Mouse (Mus musculus) forebrain, embryonic 15.5 days (tissue): Measurements from ENCODE around the gene Gpr142. TPM values are rescaled to one million over a fixed set of nuclear protein-coding genes. Genes with fewer than 3 reads are reported as not detected.

Experiments
- ATAC-seq: fragments of 200-750 bp; cut with Nextera tagmentation; replicated peaks from 2 replicates; pipeline ENCODE4 v1.8.0; 2017; ENCODE audit warnings: mild to moderate bottlenecking, moderate TSS enrichment, moderate library complexity
- H3K27ac ChIP-seq: fragments of 300-500 bp; sonication (generic); replicated peaks from 2 replicates; pipeline ENCODE4 v1.5.1; 2015; ENCODE audit warnings: mild to moderate bottlenecking, inconsistent platforms
- H3K27me3 ChIP-seq: fragments of 300-500 bp; sonication (generic); 2 replicates; pipeline ENCODE4 v1.6.1; 2015; ENCODE audit warnings: inconsistent platforms
- H3K36me3 ChIP-seq: fragments of 300-500 bp; sonication (generic); 2 replicates; pipeline ENCODE4 v1.6.1; 2015; ENCODE audit warnings: mild to moderate bottlenecking, inconsistent platforms
- H3K4me1 ChIP-seq: fragments of 300-500 bp; sonication (generic); 2 replicates; pipeline ENCODE4 v1.6.1; 2015; ENCODE audit warnings: inconsistent platforms
- H3K4me2 ChIP-seq: fragments of 300-500 bp; sonication (generic); replicated peaks from 2 replicates; pipeline ENCODE4 v1.6.1; 2015; ENCODE audit warnings: mild to moderate bottlenecking, inconsistent platforms
- H3K4me3 ChIP-seq: fragments of 300-500 bp; sonication (generic); 2 replicates; pipeline ENCODE4 v1.5.1; 2015; ENCODE audit warnings: mild to moderate bottlenecking, inconsistent platforms
- H3K9ac ChIP-seq: fragments of 300-500 bp; sonication (generic); replicated peaks from 2 replicates; pipeline ENCODE4 v1.6.1; 2015; ENCODE audit warnings: mild to moderate bottlenecking, inconsistent platforms
- H3K9me3 ChIP-seq: fragments of 300-500 bp; sonication (generic); 2 replicates; pipeline ENCODE4 v1.6.1; 2016; ENCODE audit warnings: inconsistent platforms
- WGBS: fragments of 180-500 bp; shearing (Covaris S2); methylation state at CpG from one replicate; pipeline ENCODE4 v1.1.7; 2015; ENCODE audit warnings: mixed read lengths; 5-methylcytosine and 5-hydroxymethylcytosine counted together
- polyA plus RNA-seq: library from polyadenylated mRNA; unstranded; fragments of >200 nt; fragmentation: Nextera tagmentation; extraction: Ambion mirVana; gene quantifications from 2 replicates; pipeline ENCODE4 v1.2.1, GENCODE M21; 2015

Gene Gpr142
- not detected in 2 replicates for polyA plus RNA-seq

DNA sequence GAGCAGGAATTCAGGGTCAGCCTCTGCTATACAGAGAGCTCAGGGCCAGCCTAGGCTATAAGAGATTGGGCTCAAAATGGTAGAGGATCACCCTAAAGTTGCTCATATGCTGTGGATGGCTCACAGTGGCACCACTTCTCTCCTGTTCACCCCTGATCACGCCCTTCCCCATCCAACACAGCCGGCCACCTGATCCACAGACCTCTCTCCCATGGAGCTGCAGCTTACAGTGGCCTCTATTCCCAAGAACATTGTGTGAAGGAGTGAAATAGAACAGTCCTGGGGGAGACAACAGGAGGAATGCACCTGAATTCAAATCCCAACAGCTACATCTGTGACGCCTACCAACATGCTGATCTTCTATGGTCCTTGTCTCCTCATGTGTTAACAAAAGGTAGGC is at the start of gene Gpr142:
TSS of gene Gpr142 (plus strand) at position 301 of the 400 bp plus-strand sequence.
- H3K4me1 ChIP-seq, result peaks cover 41% of the 10 kb centered on the region
- H3K27me3 ChIP-seq, result no peaks in the 10 kb centered on the region
- no peaks in the 10 kb centered on the region for H3K9me3 ChIP-seq
- no peak for ATAC-seq
- no peak within 1 kb of the TSS for H3K4me3 ChIP-seq
- H3K4me2 ChIP-seq, result no peak within 1 kb of the TSS
- H3K9ac ChIP-seq, result no peak within 1 kb of the TSS
- WGBS, result 99% methylated on average over 3 of the region's 3 CpGs
- H3K27ac ChIP-seq, result no peak within 1 kb of the TSS
- no peaks in the 10 kb centered on the region for H3K36me3 ChIP-seq

DNA sequence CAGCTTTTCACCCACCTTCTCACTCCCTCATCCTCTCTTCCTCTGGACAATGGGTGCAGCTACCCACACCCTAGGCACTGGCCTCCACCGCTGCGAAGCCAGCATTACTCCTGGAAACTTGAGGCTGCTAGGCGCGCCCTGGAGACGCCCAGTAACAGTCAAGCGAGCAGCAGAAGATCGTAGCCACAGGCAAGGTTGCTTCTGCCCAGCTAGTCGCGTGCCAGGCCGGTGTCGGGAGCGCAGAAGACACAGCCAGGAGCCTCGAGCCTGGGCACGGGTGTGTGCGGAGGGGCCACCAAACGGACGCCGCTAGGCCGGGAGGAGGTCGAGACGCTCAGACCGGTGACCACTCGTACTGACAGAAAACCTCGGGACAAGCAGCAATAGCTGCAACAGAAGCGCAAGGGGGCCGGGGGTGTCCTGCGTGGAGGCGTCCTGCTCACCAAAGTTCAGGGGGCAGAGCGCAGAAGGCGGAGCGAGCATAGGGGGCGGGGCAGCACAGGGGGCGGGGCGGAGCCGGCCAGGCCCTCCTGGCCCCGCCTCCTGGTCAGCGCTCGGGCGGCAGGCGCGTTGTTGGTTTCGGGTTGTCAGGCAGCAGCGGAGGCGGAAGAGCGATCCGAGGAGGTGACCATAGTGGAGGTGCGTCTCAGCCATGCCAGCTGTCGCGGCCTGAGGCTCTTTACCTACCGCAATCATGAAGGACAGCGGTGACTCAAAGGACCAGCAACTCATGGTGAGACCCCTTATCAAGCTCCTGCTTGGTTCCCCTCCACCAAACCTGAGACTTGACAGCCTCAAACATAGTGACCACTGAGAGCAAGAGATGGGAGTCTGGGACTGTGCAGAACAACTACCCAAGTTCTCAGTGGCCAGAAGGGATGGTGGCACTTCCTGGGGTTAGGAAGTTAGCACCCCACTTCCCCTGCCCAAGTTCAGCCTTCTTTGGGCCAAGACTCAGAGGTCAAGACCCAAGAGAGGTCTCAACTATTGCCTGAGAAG is 33.6 kb upstream of the Gpr142 start, which contains the start of gene Kif19a:
TSS of gene Kif19a (plus strand) at position 569 of the 999 bp plus-strand sequence.
- peak; percentile 43; the same call in 1 of the 2 replicates for ATAC-seq
- Histone ChIP-seq H3K27ac (no peak within 1 kb of the TSS), H3K4me3 (peak within 1 kb of the TSS; percentile 37), H3K4me2 (peak within 1 kb of the TSS; percentile 58), H3K9me3 (no peaks in the 10 kb centered on the region), H3K36me3 (no peaks in the 10 kb centered on the region), H3K4me1 (peaks cover 10% of the 10 kb centered on the region), H3K9ac (peak within 1 kb of the TSS; percentile 38), H3K27me3 (peaks cover 13% of the 10 kb centered on the region; the same call in 1 of the 2 replicates)
- 1% methylated on average over 51 of the region's 51 CpGs for WGBS

DNA sequence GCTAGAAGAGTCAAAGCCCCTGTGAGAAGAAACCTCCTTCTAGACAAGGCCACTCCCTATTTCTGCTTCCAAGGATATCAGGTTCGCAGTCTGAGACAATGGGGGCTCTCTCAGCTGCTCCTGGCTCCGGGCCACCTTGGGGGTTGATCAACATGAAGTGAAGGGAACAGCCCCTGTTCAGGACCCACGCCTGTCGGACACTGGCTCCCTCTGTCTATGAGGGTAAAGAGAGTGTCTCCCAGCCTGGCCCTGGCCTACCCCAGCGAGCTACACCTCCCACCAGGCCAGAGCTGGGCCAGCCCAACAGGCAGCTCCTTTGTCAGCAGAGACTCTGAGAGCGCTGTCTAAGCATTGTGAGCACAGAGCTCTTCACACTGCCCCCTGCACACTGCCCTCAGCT is 28.8 kb upstream of the Gpr142 start:
- WGBS, result 26% methylated on average over 6 of the region's 6 CpGs
- no peaks in the 10 kb centered on the region for H3K9me3 ChIP-seq
- H3K27me3 ChIP-seq, result peaks cover 11% of the 10 kb centered on the region; the same call in 1 of the 2 replicates
- no peak overlapping the region for H3K4me3 ChIP-seq
- no peak overlapping the region for H3K27ac ChIP-seq
- H3K4me2 ChIP-seq, result no peak overlapping the region
- no peaks in the 10 kb centered on the region for H3K36me3 ChIP-seq
- peaks cover 6% of the 10 kb centered on the region for H3K4me1 ChIP-seq
- no peak for ATAC-seq
- no peak overlapping the region for H3K9ac ChIP-seq

DNA sequence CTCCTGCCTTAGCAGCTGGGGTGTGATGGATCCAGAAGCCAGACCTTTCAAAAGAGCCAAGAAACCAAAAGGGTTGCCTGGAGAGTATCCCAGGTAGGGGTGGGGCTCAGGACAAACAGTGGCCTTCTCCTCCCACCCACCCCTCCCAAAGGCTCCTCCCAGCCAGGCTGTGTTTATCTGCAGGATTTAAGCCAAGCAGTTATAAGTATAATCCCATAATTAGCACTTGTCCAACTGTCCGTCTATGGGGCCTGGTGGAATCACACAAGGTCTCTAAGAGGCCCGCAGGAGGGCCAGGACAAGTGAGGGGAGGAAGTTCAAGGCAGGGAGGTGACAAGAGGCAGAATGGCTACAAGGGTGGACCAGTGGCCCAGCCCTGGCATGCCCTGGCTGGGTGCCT is 26.8 kb upstream of the Gpr142 start:
- no peak for ATAC-seq
- 76% methylated on average over 2 of the region's 2 CpGs for WGBS
- no peaks in the 10 kb centered on the region for H3K9me3 ChIP-seq
- H3K4me3 ChIP-seq, result no peak overlapping the region
- H3K27me3 ChIP-seq, result no peaks in the 10 kb centered on the region
- no peak overlapping the region for H3K27ac ChIP-seq
- no peak overlapping the region for H3K4me2 ChIP-seq
- no peaks in the 10 kb centered on the region for H3K4me1 ChIP-seq
- H3K36me3 ChIP-seq, result no peaks in the 10 kb centered on the region
- no peak overlapping the region for H3K9ac ChIP-seq

DNA sequence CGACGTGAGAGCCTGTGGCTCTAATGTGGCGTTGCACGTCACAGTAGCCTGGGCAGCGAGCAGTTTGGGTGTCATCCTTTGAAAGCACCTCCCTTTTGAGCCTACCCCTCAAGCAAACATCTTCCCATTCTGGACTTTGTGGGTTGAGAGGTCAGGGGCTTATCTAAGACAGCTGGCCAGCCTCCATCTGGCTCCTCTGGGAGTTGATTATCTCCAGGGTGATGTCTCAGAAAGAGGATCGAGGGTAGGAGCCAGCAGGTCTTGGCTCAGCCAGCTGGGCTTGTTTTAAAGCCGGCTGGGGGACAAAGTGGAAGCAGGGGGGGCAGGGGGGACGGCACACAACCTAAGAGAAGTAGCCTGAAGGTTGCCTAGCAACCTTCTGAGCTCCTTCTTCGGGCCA is 18.6 kb upstream of the Gpr142 start:
- ATAC-seq, result no peak
- Histone ChIP-seq H3K9ac (no peak overlapping the region), H3K9me3 (no peaks in the 10 kb centered on the region), H3K4me3 (no peak overlapping the region), H3K4me1 (peaks cover 6% of the 10 kb centered on the region; the same call in 1 of the 2 replicates), H3K27me3 (no peaks in the 10 kb centered on the region), H3K4me2 (no peak overlapping the region), H3K36me3 (no peaks in the 10 kb centered on the region), H3K27ac (no peak overlapping the region)
- WGBS, result 44% methylated on average over 9 of the region's 9 CpGs

DNA sequence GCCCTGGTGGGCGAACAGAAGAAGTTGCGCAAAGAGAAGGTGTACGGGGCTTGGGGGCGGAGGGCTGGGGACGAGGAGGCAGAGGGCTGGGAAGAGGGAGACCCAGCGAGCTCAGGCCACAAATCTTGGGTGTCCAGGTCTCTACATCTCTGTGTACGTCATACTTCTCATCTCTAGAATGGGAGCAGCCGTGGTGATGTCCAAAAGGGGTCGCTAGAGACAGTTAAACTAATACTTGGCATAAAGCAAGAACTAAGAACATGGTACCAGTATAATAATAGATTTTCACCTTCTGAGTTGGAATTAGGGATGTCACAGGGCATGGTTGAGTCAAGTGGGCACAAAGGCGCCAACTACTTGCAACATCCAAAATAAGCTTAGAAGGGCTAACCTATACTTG is 12.8 kb upstream of the Gpr142 start:
- Histone ChIP-seq H3K9ac (peak overlapping the region; percentile 38), H3K27me3 (peaks cover 11% of the 10 kb centered on the region; the same call in 1 of the 2 replicates), H3K9me3 (no peaks in the 10 kb centered on the region), H3K4me1 (peaks cover 18% of the 10 kb centered on the region), H3K4me3 (peak overlapping the region; percentile 35), H3K4me2 (peak overlapping the region; percentile 73), H3K36me3 (no peaks in the 10 kb centered on the region), H3K27ac (no peak overlapping the region)
- ATAC-seq, result 0 out of 2 replicates have a peak, but pooled peaks have one; percentile 1
- WGBS, result 51% methylated on average over 10 of the region's 10 CpGs

DNA sequence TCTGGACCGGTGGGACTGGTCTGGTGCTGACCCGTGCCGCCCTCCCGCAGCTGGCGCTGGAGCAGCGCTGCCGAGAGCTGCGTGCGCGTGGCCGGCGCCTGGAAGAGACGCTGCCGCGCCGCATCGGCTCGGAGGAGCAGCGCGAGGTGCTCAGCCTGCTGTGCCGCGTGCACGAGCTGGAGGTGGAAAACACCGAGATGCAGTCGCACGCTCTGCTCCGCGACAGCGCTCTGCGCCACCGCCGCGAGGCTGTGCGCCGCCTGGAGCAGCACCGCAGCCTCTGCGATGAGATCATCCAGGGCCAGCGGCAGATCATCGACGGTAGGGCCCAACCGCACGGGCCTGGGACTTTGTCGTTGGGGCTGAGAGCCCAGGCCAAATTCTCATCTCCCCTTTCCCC is 12.4 kb upstream of the Gpr142 start:
- Histone ChIP-seq H3K27me3 (peaks cover 12% of the 10 kb centered on the region; the same call in 1 of the 2 replicates), H3K4me3 (peak overlapping the region; percentile 35), H3K9me3 (no peaks in the 10 kb centered on the region), H3K4me2 (peak overlapping the region; percentile 73), H3K27ac (no peak overlapping the region), H3K9ac (peak overlapping the region; percentile 38), H3K36me3 (no peaks in the 10 kb centered on the region), H3K4me1 (peaks cover 23% of the 10 kb centered on the region)
- peak; percentile 67 for ATAC-seq
- 2% methylated on average over 41 of the region's 43 CpGs for WGBS

- ATAC-seq, result no peak
- H3K9me3 ChIP-seq, result no peaks in the 10 kb centered on the region
- no peak overlapping the region for H3K27ac ChIP-seq
- H3K4me2 ChIP-seq, result no peak overlapping the region
- no peaks in the 10 kb centered on the region for H3K36me3 ChIP-seq
- WGBS, result 86% methylated on average over 3 of the region's 3 CpGs
- no peak overlapping the region for H3K4me3 ChIP-seq
- H3K27me3 ChIP-seq, result peaks cover 12% of the 10 kb centered on the region; the same call in 1 of the 2 replicates
- peaks cover 33% of the 10 kb centered on the region for H3K4me1 ChIP-seq
- no peak overlapping the region for H3K9ac ChIP-seq
These were observed 11.1 kb upstream of the Gpr142 start for GRCm38 (mm10) chr11:114787611-114788010.

DNA sequence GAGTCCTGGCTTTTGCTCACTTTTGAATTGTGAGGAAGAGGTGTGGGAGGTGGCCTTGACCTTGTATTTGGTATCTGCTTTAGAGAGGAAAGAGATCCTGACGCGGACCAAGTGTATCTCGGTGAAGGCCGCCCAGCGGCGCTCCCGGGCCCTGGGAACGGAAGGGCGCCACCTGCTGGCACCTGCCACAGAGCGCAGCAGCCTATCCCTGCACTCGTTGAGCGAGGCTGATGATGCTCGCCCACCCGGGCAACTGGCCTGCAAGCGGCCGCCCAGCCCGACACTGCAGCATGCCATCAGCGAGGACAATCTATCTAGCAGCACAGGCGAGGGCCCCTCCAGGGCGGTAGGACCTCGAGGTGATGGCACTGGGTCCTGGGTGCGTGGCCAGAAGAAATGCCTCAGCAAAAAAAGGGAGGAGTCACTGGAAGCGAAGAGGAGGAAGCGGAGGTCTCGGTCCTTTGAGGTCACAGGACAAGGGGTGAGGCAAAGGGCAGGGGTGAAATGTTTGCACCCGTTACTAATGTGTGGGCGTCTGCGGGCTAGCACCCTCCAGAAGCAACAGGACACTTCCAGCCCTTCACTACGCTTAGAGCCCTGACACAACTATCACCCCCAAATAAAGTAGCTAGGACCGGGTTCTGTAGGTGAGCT is 9.5 kb upstream of the Gpr142 start:
- Histone ChIP-seq H3K36me3 (no peaks in the 10 kb centered on the region), H3K4me2 (peak overlapping the region; percentile 44), H3K4me3 (peak overlapping the region; percentile 13; the same call in 1 of the 2 replicates), H3K27me3 (peaks cover 12% of the 10 kb centered on the region; the same call in 1 of the 2 replicates), H3K27ac (no peak overlapping the region), H3K9ac (peak overlapping the region; percentile 10; the same call in 1 of the 2 replicates), H3K9me3 (no peaks in the 10 kb centered on the region), H3K4me1 (peaks cover 49% of the 10 kb centered on the region)
- WGBS, result 16% methylated on average over 30 of the region's 30 CpGs
- peak; percentile 42; the same call in 1 of the 2 replicates for ATAC-seq

DNA sequence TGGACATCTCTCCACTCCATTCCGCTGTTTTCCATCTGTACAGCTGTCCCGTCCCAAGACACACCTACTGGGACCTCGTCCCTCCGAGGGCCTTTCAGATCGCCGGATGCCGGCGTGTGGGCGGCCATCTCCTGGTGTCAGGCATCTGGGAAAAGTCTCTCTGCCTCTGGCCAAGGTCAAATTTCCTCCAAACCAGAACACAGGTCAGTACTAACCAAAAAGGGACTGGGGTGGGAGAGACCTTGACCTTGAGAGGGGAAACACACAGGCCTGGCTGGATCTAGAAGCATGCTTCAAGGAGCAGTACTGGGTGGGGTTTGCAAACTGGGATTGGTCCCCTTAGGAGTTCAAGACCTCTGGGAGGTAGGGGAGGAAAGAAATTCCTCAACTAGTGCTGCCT is 9.0 kb upstream of the Gpr142 start:
- no peak overlapping the region for H3K4me2 ChIP-seq
- no peak for ATAC-seq
- no peak overlapping the region for H3K4me3 ChIP-seq
- H3K9me3 ChIP-seq, result no peaks in the 10 kb centered on the region
- H3K27ac ChIP-seq, result no peak overlapping the region
- H3K27me3 ChIP-seq, result peaks cover 12% of the 10 kb centered on the region; the same call in 1 of the 2 replicates
- no peaks in the 10 kb centered on the region for H3K36me3 ChIP-seq
- WGBS, result 75% methylated on average over 9 of the region's 9 CpGs
- no peak overlapping the region for H3K9ac ChIP-seq
- peaks cover 53% of the 10 kb centered on the region for H3K4me1 ChIP-seq

- 76% methylated on average over 12 of the region's 12 CpGs for WGBS
- no peak overlapping the region for H3K9ac ChIP-seq
- peaks cover 58% of the 10 kb centered on the region for H3K4me1 ChIP-seq
- no peaks in the 10 kb centered on the region for H3K9me3 ChIP-seq
- no peaks in the 10 kb centered on the region for H3K36me3 ChIP-seq
- no peak for ATAC-seq
- peaks cover 12% of the 10 kb centered on the region; the same call in 1 of the 2 replicates for H3K27me3 ChIP-seq
- H3K4me3 ChIP-seq, result no peak overlapping the region
- H3K4me2 ChIP-seq, result no peak overlapping the region
- H3K27ac ChIP-seq, result no peak overlapping the region
These were observed 8.6 kb upstream of the Gpr142 start for GRCm38 (mm10) chr11:114790171-114790570.

- Histone ChIP-seq H3K27me3 (peaks cover 12% of the 10 kb centered on the region; the same call in 1 of the 2 replicates), H3K9ac (no peak overlapping the region), H3K4me1 (peaks cover 63% of the 10 kb centered on the region), H3K9me3 (no peaks in the 10 kb centered on the region), H3K36me3 (no peaks in the 10 kb centered on the region), H3K27ac (no peak overlapping the region), H3K4me2 (peak overlapping the region; percentile 86), H3K4me3 (peak overlapping the region; percentile 45; the same call in 1 of the 2 replicates)
- no peak for ATAC-seq
- WGBS, result 56% methylated on average over 4 of the region's 4 CpGs
These were observed 7.9 kb upstream of the Gpr142 start for GRCm38 (mm10) chr11:114790841-114791240.
